Mouse (Mus musculus) G1E (cell line): ENCODE results near the gene Ptprr.

Source experiments
- CTCF ChIP-seq: IDR thresholded peaks from 2 replicates; pipeline ENCODE4 v1.5.1; 2012; ENCODE audit warnings: low read depth, low read length, inconsistent platforms, mixed read lengths
- GATA2 ChIP-seq: IDR thresholded peaks from 2 replicates; pipeline ENCODE4 v1.6.1; 2012; ENCODE audit warnings: low read depth, low read length, inconsistent platforms, borderline replicate concordance

DNA sequence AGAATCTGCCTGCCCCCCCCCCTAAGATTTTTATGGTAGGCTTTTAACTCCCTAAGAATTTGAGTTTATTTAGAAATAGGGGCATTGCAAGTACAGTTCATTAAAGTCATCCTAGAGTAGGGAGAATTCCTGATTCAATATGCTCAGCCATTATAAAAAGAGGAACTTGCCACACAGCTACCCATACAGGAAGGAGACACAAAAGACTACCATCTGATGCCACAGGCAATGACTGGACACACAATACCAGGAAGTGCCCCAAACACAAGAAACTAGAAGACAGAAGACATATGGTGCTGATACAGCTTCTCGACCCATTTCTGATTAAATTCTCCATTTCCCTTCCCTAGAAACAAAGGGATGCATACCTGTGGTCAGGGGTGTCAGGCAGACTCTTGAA, 138.7 kb downstream of the Ptprr start:
- no peak for TF ChIP-seq CTCF
- no peak for TF ChIP-seq GATA2
